Mouse (Mus musculus) adrenal gland, adult 18-20 months (tissue): Measurements from ENCODE around the gene Arhgap22. TPM values are rescaled to one million over a fixed set of nuclear protein-coding genes. Genes with fewer than 3 reads are reported as not detected.
A peak's percentile ranks its signal among the peaks of the same experiment; 100 is the strongest.

Source experiments
- DNase-seq, 2 experiments: peaks; one replicate each; pipeline ENCODE4 v3.0.0; 2021 to 2022; ENCODE audit warnings: low spot score in 2 of 2
- long read RNA-seq, 2 experiments: library from polyadenylated mRNA; stranded (forward); transcript quantifications; one replicate each; pipeline ENCODE4 v2.0.0; 2021
- total RNA-seq, 2 experiments: library from RNA; stranded (reverse); gene quantifications; 1 replicate in 1 of 2; 2 replicates in 1 of 2; pipeline ENCODE4 v1.2.3; 2021

Gene Arhgap22
- total RNA-seq, result 1 to 10 TPM; 5.6 to 6.3 TPM
- long read RNA-seq, experiment 1, partial matches to known transcripts, result 3 of 7 reads
- long read RNA-seq, experiment 1, other reads (novel, unspliced or antisense), result 4 of 7 reads
- long read RNA-seq, experiment 2, partial matches to known transcripts, result 2 of 15 reads
- long read RNA-seq, experiment 2, other reads (novel, unspliced or antisense), result 13 of 15 reads

GRCm38 (mm10) chr14:33213823-33214766 is at the start of gene Arhgap22:
TSS of gene Arhgap22 (plus strand) at chr14:33214026.
- peak; percentile 85 to 86 for DNase-seq

GRCm38 (mm10) chr14:33168750-33169149 is 45.1 kb upstream of the Arhgap22 start:
- DNase-seq, result no peak

GRCm38 (mm10) chr14:33171942-33172341 is 41.9 kb upstream of the Arhgap22 start:
- no peak for DNase-seq

GRCm38 (mm10) chr14:33175059-33175821 is 38.6 kb upstream of the Arhgap22 start:
- no peak for DNase-seq

GRCm38 (mm10) chr14:33180102-33180501 is 33.7 kb upstream of the Arhgap22 start:
- no peak for DNase-seq

GRCm38 (mm10) chr14:33185068-33185800 is 28.6 kb upstream of the Arhgap22 start, which contains the start of gene Wdfy4:
TSS of gene Wdfy4 (minus strand) at chr14:33185508.
- no peak for DNase-seq

- no peak for DNase-seq
Observed at GRCm38 (mm10) chr14:33187201-33187600, 26.6 kb upstream of the Arhgap22 start.

- no peak for DNase-seq
Observed at GRCm38 (mm10) chr14:33189230-33189629, 24.6 kb upstream of the Arhgap22 start.

- no peak for DNase-seq
Observed at GRCm38 (mm10) chr14:33189849-33190423, 23.9 kb upstream of the Arhgap22 start.

- DNase-seq, result no peak
Observed at GRCm38 (mm10) chr14:33190646-33191045, 23.2 kb upstream of the Arhgap22 start.

- DNase-seq, result no peak
Observed at GRCm38 (mm10) chr14:33193762-33194161, 20.1 kb upstream of the Arhgap22 start.

- DNase-seq, result no peak
Observed at GRCm38 (mm10) chr14:33194241-33194640, 19.6 kb upstream of the Arhgap22 start.

- DNase-seq, result no peak
Observed at GRCm38 (mm10) chr14:33202161-33202560, 11.7 kb upstream of the Arhgap22 start.

GRCm38 (mm10) chr14:33202885-33203284 is 10.9 kb upstream of the Arhgap22 start:
- DNase-seq, result no peak

- DNase-seq, result no peak
Observed at GRCm38 (mm10) chr14:33203777-33204176, 10.0 kb upstream of the Arhgap22 start.

GRCm38 (mm10) chr14:33205280-33205965 is 8.4 kb upstream of the Arhgap22 start:
- DNase-seq, result no peak

- no peak for DNase-seq
Observed at GRCm38 (mm10) chr14:33207011-33207410, 6.8 kb upstream of the Arhgap22 start.

GRCm38 (mm10) chr14:33208331-33208730 is 5.5 kb upstream of the Arhgap22 start:
- no peak for DNase-seq

- DNase-seq, result no peak
Observed at GRCm38 (mm10) chr14:33210806-33211205, 3.0 kb upstream of the Arhgap22 start.
